Mouse (Mus musculus) lung, postnatal 0 days (tissue): Measurements from ENCODE around the gene Selenon.

Experiments used
- CTCF ChIP-seq: IDR thresholded peaks from 2 replicates; pipeline ENCODE4 v1.5.1; 2016; ENCODE audit warnings: antibody characterized with exemption, mild to moderate bottlenecking
- EP300 ChIP-seq: IDR thresholded peaks from 2 replicates; pipeline ENCODE4 v1.6.1; 2016; ENCODE audit warnings: antibody characterized with exemption, mild to moderate bottlenecking, control low read depth

- no peak for TF ChIP-seq CTCF
- peak; percentile 60; the same call in 1 of the 2 replicates for TF ChIP-seq EP300
These were observed 63.8 kb downstream of the Selenon start for GRCm38 (mm10) chr4:134488211-134488610.
